ENCODE assay signal across 25 mouse cellular contexts in genomic region chr2:132714522-132714921, GRCm38 (mm10).
"Had no signal": no experiment of that assay in that cellular context is flagged by ENCODE, and none has a peak within 500 bp of the region (broad histone marks: within the 10 kb centered on the region; RNA-seq: fewer than 3 reads in every experiment).

No protein-coding gene starts in this region.

- H3K9me3 ChIP-seq: heart, embryonic 13.5 days; heart, embryonic 15.5 days; hindbrain, embryonic 10.5 days; hindbrain, embryonic 12.5 days; intestine, embryonic 15.5 days; limb, embryonic 10.5 days; limb, embryonic 12.5 days; liver, embryonic 13.5 days had no signal

- H3K27ac ChIP-seq: hindbrain, embryonic 10.5 days; hindbrain, embryonic 12.5 days; hindbrain, embryonic 14.5 days; intestine, embryonic 15.5 days; limb, embryonic 10.5 days; limb, embryonic 12.5 days; liver, embryonic 13.5 days had no signal

- H3K27me3 ChIP-seq: heart, embryonic 13.5 days; heart, embryonic 15.5 days; hindbrain, embryonic 12.5 days; intestine, embryonic 15.5 days; limb, embryonic 12.5 days; liver, embryonic 13.5 days had no signal

- H3K4me1 ChIP-seq: intestine, embryonic 15.5 days; limb, embryonic 10.5 days; limb, embryonic 12.5 days; liver, embryonic 13.5 days had no signal

- H3K4me3 ChIP-seq: heart, embryonic 13.5 days; heart, embryonic 15.5 days; hindbrain, embryonic 10.5 days; hindbrain, embryonic 12.5 days; intestine, embryonic 15.5 days; left cerebral cortex, adult 2 months; limb, embryonic 10.5 days; limb, embryonic 12.5 days; liver, embryonic 13.5 days had no signal

- H3K36me3 ChIP-seq: heart, embryonic 15.5 days; limb, embryonic 10.5 days; liver, embryonic 13.5 days had no signal

- H3K9ac ChIP-seq: heart, embryonic 15.5 days; hindbrain, embryonic 12.5 days; hindbrain, embryonic 14.5 days; intestine, embryonic 15.5 days; limb, embryonic 12.5 days; liver, embryonic 13.5 days had no signal

- H3K4me2 ChIP-seq: heart, embryonic 11.5 days; heart, embryonic 13.5 days; heart, embryonic 15.5 days; hindbrain, embryonic 12.5 days; hindbrain, embryonic 14.5 days; intestine, embryonic 15.5 days; limb, embryonic 12.5 days; liver, embryonic 11.5 days; liver, embryonic 13.5 days had no signal

- ATAC-seq: inflammation-experienced regulatory T-cells, adult 6 months; intestine, postnatal 0 days had no signal

- DNase-seq: gastrocnemius, postnatal 14 days; gastrocnemius, postnatal 36 days; heart, postnatal 14 days; heart, postnatal 36 days; kidney, adult 18-20 months; kidney, adult 8-10 months; kidney, postnatal 10 days; kidney, postnatal 25 days; kidney, postnatal 4 days; layer of hippocampus, adult 9-11 months; liver; liver, embryonic 13.5 days had no signal
